Mouse (Mus musculus): ENCODE results near the gene Uts2.

DNA sequence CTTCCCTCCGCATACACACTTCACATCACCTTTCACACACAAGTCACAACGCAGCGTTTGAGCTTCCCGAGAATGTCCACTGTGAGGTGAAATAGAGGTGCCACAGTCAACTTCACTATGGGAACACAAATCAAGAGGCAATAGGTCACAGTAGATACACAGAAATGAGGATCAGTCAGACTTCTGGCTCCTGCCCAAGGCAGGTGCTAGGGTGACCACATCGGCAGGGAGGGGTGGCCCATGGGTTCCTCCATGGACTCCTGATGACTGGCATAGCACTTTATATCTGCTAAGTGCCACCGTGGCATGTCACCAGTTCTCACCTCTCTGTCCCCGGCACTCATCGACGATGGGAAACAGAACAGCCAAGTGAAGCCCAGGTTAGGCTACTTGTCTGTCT is 1.7 kb downstream of the Uts2 start:
- TF ChIP-seq TCF12 (IDR thresholded peaks at IDR 0.05; ENCODE audit: insufficient read depth, poor library complexity, severe bottlenecking) (no peak), POLR2A (IDR thresholded peaks at IDR 0.05; ENCODE audit: insufficient read length, low read depth) (no peak), MAX (IDR thresholded peaks at IDR 0.05; ENCODE audit: low read depth) (no peak), POLR2AphosphoS2 (IDR thresholded peaks at IDR 0.05; ENCODE audit: insufficient read length, low read depth) (no peak), E2F4 (IDR thresholded peaks at IDR 0.05; ENCODE audit: insufficient read depth) (no peak), MYOD1 (IDR thresholded peaks at IDR 0.05; ENCODE audit: control insufficient read depth in 1 of 3, insufficient read length in 2 of 3, low read depth in 2 of 3) (no peak)

Measured in myocyte (in vitro differentiated cells).